Mouse (Mus musculus) embryo, embryonic 11 days (tissue): ENCODE measurements around the gene Abtb1.

Experiments used
- DNase-seq: peaks from one replicate; pipeline ENCODE4 v3.0.0-alpha.2; 2015

Gene Abtb1

DNA sequence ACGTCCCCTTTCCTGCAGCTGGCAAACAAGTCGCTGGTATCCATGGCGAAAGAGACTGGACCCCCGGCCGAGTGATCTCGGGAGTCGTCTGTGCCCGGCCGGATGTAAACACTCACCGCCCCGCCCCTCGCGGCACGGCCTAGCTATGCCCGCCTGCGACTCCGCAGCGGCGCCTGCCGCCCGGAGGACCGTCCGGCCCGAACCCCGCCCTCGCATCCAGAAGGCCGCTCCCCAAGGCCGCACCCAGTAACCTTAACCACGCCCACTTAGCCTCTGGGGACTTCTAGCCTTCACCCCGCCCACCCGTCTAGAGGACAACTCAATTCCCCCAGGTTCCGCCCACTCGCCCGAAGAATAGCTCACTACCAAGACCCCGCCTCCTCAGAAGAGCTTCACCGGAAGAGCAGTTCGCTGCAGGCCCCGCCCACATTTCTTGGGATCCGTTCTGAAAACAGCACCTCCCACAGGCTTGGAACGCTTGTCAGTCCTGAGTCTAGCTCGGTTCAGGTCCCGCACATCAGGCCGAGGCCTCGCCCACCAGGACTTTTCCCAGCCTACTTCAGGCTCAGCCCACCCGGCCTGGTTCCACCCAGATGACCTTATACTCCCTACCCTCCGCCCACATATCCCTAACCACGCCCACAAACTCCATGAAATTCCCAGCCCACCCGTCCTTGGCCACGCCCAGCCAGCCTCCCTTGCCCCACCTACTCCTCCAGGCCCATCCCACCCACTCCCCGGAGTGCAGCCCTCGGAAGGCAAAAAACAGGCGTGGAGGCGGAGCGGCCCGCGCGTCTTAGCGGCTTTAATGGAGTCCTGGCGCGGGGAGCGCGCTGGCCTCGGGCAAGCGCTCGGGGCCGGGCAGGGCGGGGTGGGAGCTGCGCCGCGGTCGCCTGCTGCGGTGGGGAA is at the start of gene Abtb1:
Gene Abtb1, minus strand, starts transcription at position 204 of the 909 bp plus-strand sequence.
- DNase-seq = peak; percentile 100

DNA sequence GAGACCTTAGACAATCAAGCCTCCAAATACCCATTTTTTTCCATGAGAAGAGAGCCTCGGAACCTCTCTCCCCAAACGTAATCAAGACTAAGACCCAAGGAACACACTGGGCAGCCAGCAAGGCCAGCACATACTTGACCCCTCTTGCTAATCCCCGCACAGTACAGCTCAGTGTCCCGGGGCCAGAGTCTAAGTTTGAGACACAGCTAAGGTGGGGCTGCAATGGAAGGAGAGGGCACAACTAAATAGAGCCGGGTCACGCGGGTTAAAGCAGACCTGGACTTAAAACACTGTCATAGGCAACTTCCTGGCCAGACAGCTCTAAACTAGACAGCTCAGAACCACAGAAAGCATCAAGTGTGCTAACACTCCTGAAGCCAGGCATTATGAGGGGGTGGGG is 49.0 kb upstream of the Abtb1 start:
- DNase-seq = no peak

DNA sequence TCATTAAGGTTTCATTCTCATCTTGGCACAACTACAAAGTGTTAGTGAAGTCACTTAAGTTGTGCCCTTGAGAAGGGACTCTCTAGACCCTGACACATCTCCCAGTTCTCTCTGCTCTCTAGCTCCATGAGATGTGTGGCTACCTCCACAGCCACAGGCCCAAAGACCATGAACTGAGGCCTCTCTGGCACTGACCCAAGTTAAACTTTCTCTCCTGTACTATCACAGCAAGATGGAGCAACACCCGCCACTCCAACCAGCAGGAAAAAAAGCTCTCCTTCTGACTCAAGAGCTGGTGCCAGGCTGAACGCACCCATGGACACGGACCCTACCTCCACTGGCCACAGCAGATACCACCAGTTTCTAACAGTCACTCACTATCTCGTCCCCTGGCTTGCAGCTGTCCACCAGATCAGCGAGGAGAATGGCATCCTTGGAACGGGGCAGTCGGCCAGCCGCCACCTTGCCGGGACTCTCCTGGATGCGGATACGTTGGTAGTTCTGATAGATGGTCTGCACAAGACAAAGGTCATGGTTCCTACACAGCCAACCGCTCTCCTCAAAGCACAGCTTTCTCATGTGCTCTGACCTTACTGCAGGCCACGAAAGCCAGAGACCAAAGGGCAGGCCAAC is 47.7 kb upstream of the Abtb1 start:
- no peak for DNase-seq

DNA sequence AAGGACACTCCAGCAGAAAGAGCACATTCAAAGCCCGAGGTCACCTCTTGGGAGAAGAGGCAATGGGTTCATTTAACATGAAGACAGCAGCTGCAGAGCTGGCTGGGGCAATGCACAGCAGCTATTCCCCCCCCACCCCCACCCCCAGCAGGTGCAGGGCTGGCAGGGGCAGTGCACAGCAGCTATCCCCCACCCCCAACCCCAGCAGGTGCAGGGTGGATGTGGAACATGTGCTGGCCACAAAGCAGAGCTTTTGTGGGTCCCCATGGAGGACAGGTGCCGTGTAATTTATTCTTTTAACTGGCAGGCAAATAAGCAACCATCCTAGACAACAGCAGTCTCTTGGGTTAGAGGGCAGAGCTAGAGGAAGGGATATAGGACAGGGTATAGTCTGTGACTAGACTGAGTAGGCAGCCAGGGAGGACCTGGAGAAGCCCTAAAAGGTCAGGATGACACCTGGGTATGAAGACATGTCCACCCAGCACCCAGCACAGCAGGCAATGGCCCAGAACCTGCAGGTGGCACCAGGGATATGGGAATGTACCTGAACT is 44.7 kb upstream of the Abtb1 start:
- DNase-seq = no peak

DNA sequence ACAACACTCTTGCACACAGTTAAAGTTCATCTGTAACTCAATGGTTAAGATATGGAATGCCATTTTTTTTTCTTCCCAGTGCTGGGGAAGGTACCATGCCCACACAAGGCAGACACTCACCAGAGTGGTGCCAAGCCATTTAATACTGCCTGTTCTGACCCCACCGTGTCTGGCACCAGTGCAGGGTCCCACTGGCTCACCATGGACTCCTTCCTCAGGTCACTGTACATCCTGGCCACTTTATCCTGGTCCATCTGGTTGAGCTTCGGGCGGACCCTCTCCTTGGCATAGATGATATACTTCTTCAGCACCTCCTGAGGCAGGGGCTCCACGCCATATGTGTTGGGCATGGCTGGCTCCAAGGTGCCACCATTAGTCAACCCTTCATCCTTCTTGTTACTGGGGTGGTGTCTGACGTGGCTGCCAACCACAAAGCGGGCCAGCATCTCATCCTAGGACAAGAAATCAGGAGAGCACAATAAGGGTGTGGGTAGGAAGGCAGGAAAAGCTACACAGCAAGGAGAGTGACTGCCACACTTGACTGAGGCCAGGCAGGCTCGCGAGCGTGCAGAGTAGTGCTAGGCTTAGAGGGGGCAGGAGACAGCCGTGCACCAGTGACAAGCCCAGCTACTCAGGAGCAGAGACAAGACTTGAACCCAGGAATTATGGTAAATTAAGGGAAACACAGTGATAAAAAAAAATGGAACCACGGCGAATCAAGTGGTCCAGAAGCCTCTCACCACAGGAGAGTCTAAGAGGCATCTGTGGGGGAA is 44.0 kb upstream of the Abtb1 start:
- DNase-seq = no peak

DNA sequence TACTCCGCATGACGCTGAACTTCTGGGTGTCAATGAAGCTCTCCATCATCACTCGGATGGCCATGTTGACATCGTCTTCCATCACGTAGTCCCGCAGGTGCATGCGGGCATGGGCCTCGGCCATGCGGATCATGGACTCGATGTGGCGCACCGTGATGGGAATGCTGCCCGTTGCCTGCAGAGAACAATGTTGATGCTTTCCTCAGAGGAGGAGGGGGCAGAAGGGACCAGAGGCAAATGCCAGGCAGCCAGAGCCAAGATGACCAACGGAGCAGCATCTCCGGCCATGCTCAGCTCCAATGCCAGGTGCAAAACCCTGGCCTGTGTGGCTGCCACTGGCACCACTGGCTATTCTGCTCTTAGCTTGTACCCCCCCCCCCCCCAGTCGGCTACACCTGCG is 42.9 kb upstream of the Abtb1 start:
- DNase-seq = no peak

DNA sequence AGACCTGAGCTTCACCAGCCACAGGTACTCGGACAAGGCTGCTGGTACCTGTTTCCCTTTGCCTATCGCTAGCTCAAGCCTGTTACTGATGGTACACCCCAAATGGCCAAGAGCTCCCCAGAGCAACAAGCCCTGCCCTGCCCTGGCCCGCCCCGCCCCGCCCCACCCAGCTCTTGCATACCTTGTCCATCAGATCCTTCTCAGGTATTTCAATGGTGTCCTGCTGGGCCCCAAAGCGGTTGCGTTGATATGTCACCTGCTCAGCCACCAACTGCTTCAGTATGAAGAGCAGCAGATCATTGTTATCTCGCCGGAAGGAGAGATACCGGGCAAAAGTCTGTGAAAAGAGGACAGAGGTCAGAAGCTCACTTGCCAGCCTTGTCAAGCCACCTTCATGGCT is 42.4 kb upstream of the Abtb1 start:
- DNase-seq = no peak

DNA sequence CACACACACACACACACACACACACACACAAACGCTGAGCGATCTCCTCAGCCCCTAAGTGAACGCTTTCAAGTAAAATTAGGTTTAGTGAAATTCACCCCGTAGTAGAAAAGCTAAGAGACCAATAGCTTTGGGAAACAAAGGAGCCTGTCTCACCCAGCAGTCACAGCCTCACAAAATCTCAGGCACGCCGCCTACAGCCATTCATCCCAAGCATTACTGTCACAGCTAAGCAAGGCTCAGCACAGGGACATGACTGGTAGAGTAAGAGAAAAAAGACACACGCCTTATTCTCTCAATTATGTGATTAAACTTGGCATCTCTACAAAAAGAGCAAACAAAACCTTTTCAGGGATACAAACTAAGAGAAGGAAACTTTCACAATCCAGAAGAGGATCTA is 39.5 kb upstream of the Abtb1 start:
- DNase-seq = no peak

DNA sequence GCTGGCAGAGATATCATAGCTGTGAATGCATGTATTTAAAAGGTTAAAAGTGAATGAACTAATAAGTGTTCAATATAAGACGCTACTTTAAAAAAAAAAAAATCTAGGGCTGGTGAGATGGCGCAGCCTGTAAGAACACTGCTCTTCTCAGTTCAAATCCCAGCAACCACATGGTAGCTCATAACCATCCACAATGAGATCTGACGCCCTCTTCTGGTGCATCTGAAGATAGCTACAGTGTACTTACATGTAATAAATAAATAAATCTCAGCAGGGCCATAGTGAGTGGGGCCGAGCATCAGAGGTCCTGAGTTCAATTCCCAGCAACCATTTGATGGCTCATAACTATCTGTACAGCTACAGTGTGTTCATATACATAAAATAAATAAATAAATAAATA is 37.7 kb upstream of the Abtb1 start:
- no peak for DNase-seq

DNA sequence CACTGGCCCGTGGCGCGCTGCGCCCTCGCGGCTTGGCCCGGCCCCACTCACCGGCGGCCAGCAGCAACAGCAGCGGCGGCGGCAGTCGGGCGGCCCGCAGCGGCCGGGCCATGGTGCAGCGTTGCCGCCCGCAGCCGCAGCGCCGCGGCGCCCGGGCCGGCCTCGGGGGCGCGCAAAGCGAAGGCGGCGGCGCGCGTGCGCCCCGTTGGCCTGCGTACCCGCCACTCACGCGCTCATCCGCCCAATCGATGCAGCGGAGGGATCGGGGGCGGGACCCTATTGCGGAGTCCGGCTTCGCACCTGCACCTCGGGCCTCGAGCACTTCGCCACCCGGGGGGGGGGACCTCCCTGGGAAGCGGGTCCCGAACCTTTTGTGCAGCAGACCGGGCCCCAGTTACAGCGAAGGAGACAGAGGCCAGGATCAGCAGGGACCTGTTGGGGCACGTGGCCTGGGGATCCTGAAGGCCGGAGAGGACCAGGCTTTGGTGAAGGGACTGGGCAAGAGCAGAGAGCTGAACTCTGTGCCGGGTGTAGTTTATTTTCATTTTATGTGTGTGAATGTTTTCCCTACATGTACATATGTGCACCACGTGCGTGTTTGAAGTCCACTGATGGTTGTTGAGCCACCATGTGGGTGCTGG is 33.2 kb upstream of the Abtb1 start, which contains the start of gene Podxl2:
Gene Podxl2, minus strand, starts transcription at position 177 of the 641 bp plus-strand sequence.
- peak; percentile 93 for DNase-seq

DNA sequence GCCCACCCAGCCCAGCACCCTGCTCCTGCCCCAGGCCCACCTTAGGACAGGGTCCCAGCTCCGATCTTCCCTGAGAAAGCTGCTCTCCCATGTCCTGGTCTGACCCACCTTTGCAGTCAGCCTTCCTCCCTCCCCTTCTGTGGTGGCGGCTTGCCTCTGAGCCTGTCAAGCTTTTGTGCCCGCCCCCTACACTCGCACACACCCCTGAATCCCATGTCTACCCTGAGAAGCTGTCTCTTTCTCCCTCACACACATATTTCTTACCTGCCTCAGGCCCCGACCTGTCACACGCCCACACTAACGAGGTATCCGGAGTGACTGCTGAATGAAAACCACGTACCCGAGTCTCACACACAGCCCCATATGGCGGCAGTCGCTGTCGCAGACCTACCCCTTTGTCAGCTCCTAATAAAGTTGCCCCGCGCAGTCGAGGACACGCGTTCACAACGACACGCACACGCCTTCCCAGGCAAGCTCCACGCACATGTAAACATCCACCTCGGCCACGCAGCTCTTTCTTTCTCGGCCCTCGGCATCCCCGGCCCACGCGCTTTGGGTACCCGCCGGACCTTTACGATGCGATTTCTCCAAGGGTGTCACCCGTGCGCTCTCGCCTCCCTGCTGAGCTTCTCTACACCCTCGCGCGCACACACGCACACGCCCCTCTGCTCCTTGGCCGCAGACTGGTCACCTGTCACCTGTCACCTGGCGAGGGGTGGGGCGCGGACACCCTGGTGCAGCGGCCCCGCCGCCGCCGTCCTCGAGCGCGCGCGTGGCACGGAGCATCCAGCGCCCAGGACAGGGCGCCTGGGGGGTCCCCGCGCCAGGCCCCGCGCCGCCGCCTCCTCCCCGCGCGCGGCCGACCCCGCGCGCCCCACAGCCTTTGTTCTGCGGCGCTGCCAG is 32.4 kb upstream of the Abtb1 start:
- DNase-seq = peak; percentile 51

DNA sequence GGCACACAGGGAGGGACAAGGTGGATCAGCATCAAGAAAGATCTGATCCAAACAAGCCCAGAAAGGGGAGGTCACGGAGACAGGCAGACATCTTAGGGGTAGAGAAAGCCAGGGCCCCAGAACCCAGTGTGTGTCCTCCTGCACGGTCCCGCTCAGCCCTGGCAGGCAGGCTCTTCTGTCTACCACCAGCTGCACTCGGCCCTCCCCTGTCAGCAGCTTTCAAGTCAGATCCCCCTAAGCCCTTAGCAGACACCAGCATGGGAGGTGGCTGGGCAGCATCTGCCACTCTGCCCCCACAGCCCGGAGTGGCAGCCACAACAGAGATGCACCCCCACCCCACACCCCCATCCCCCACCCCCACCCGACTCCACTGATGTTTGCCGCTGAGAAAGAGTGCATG is 31.0 kb upstream of the Abtb1 start:
- DNase-seq = no peak

DNA sequence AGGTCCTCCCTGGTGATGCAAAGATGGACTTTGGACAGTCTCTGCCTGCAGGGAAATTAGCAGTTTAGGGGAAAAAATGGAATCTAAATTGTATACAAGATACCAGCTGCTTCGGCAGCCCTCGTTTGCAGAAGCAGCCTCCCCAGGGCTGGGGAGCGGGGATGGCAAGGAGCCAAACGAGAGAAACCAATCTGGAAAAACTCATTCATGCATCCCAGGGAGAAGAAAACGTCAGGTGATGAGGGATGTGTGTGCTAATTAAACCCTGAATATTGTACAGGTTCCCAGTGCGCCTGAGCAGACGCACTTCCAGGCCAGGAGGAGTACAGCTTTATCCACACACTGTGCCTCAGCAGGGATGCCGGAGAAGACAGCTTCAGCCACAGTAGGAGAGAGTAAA is 29.8 kb upstream of the Abtb1 start:
- DNase-seq = no peak

DNA sequence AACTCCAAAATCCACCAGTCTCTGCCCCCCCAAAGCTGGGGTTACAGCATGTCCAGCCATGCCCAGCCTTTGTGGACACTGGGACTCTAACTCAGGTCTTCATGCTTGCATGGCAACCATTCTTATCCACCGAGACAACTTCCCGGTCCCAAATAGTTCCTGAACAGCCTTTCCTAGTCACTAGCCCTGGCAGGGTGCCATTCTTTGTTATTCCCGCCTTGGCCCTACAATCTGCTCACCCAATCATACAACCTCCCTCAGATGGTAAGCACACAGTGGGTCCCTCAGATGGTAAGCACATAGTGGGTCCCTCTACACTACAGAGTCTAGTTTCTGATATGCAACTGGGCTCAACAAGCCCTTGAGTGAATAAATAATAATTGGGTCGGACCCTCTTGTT is 28.8 kb upstream of the Abtb1 start:
- no peak for DNase-seq

DNA sequence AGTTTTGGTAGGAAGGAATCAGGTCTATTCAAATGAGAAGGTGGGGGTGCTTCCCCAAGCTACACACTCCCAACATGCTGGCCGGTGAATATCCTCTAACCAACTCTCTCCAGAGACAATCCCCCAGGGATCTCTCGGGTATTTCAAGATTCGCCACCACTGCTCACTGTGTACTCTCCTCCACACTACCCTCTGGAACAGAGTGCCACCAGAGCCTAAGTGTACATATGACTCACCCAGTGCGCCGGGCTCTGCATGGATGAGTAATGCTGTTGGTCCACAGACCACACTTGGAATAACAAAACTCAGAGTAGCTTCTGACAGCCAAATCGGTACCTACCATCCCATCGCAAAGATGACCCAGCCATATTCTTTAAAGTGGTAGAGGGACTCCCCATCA is 27.7 kb upstream of the Abtb1 start:
- no peak for DNase-seq

DNA sequence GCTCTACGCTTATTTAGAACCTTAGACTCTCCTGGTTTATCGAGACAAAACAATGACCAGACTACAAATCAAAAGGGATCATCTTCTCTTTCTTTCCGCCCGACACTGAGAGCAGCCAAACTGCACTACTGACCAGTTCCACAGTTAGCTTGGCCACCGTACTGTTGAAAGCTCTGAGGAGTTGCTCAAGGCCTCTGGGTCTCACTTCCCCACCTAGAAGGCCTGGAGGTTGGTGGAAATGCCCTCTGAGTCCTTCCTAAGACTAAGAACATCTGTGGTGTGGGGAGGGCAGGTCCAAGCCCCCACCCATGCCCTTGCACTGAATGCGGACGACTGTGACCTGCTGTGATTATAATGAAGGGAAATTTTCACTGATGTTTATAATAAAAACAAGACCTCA is 23.9 kb upstream of the Abtb1 start:
- no peak for DNase-seq

DNA sequence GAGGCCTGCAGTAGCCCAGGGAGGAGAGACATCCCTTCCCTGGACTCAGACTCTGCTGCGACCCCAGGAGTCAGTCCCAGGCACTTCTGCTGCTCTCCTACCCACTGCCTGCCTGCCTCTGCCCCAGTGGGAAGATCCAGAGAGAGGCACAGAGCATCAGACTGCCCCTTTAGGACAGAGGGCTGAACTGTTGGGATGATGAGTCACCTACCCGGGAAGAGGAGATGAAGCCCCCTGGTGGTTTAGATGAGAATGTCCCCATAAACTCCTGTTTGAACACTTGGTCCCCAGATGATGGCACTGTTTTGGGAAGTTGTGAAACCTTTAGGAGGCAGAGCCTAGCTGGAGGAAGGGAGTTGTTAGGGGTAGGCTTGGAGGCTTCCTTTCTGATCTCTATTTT is 19.1 kb upstream of the Abtb1 start:
- peak; percentile 67 for DNase-seq

DNA sequence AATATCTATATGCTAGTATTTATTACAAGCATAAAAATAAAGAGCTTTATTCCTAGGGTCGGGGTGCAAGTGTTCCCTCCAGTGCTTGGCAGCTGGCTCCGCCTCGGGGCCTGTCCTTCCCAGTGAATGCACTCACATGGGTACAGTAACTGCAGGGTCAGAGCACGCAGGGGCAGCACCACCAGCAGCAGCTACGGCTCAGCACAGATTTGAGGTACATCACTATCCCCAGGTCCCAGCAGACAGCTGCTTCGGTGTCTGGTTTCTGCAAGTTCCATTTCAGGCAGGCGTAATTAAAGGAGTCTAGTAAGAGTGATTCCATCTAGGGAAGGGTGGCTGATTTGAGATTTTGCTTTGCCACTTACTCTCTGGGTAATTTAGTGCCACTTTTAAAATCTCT is 16.6 kb upstream of the Abtb1 start:
- no peak for DNase-seq

DNA sequence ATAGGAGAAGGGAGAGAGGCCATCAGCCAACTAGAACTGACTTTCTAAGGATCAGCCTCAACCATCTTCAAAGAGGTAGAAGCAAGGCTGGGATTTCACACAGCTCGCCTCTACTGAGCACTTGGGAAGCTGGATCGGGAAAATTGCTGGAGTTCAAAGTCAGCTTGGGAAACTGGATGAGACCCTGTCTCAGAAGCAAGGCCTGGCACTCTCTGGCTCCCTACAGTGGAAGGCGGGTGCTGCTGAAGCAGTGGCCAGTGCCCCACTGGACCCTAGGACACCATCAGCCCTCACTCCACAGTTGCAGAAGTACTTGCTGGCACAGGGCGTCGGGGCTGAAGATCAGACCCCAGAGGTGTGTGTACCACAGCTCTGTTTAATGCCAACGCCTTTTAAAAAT is 16.0 kb upstream of the Abtb1 start:
- DNase-seq = no peak

DNA sequence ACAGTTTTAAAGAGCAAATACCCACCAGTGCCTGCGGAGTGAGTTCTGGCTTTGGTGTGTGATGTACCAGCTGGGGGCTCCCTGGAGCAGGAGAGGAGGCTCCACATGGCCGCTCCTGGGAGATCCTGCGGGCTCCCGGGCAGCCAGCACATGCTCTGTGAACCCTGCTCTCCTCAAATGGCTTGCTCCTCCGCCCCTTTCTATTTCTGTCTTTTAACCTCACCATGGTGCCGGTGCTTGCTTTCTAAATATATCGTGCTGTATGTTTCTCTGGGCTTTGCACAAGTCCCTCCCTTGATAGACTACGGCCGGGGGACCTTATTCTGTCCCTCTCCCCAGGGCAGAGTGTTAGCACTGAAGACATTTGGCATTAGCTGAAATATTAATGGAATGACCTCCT is 15.5 kb upstream of the Abtb1 start:
- DNase-seq = no peak

DNA sequence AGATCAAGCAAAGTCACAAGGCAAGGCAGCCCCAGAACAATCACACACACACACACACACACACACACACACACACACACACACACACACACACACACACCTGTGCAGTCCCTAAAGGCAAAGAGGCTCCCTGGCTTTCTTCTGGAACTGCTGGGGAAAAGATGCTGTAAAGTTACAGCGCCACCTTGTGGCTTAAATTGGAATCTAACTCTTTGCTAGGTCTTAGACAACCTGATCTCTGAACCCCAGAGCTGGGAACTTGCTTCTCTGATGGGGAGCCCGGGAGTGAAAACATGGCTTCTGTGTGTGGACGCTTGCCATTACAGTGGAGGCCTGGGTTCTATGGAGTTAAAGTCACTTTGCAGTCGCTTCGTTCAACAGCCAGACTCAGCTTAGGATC is 13.9 kb upstream of the Abtb1 start:
- peak; percentile 86 for DNase-seq

DNA sequence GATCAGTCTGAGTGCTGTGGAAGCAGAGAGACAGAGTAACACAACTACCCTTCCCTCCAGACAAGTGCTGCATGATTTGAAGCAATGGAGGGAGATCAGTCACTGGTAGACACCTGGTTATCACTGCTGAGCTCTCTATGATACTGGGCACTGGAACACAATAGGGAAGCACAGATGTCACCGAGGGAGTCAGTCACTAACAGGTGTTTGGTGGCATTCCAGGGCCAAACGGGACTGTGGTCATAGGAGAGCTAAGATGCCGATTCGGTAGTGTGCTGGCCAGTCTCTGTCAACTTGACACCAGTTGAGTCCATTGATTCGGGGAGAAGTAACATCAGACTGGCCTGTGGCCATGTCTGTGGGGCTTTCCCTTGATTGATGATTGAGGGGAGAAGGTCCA is 12.7 kb upstream of the Abtb1 start:
- no peak for DNase-seq
